Mouse (Mus musculus) lung, postnatal 0 days (tissue): ENCODE measurements around the gene Luzp1. TPM values are rescaled to one million over a fixed set of nuclear protein-coding genes. Genes with fewer than 3 reads are reported as not detected.

Source experiments
- ATAC-seq: fragments of 200-750 bp; cut with Nextera tagmentation; 2 replicates; pipeline ENCODE4 v1.8.0; 2017; ENCODE audit warnings: moderate library complexity
- DNase-seq: peaks from one replicate; pipeline ENCODE4 v3.0.0-alpha.2; 2016; ENCODE audit warnings: low spot score
- H3K27ac ChIP-seq: fragments of 300-500 bp; sonication (generic); 2 replicates; pipeline ENCODE4 v1.5.1; 2014; ENCODE audit warnings: antibody characterized with exemption, mild to moderate bottlenecking, low read length, mixed read lengths
- H3K27me3 ChIP-seq: fragments of 300-500 bp; sonication (generic); replicated peaks from 2 replicates; pipeline ENCODE4 v1.6.1; 2014; ENCODE audit warnings: low read length, mixed read lengths; ENCODE audit not compliant: insufficient read depth
- H3K36me3 ChIP-seq: fragments of 300-500 bp; sonication (generic); 2 replicates; pipeline ENCODE4 v1.6.1; 2014; ENCODE audit warnings: low read length, mixed read lengths; ENCODE audit not compliant: insufficient read depth
- H3K4me1 ChIP-seq: fragments of 300-500 bp; sonication (generic); 2 replicates; pipeline ENCODE4 v1.6.1; 2014; ENCODE audit warnings: antibody characterized with exemption, low read depth, low read length, mixed read lengths; ENCODE audit not compliant: insufficient read depth
- H3K4me2 ChIP-seq: fragments of 300-500 bp; sonication (generic); replicated peaks from 2 replicates; pipeline ENCODE4 v1.6.1; 2014; ENCODE audit warnings: low read depth, mild to moderate bottlenecking, low read length, moderate library complexity, mixed read lengths
- H3K4me3 ChIP-seq: fragments of 300-500 bp; sonication (generic); 2 replicates; pipeline ENCODE4 v1.5.1; 2014; ENCODE audit warnings: low read depth, low read length
- H3K9ac ChIP-seq: fragments of 300-500 bp; sonication (generic); replicated peaks from 2 replicates; pipeline ENCODE4 v1.6.1; 2014; ENCODE audit warnings: low read depth, mild to moderate bottlenecking
- H3K9me3 ChIP-seq: fragments of 300-500 bp; sonication (generic); 2 replicates; pipeline ENCODE4 v1.6.1; 2016; ENCODE audit warnings: low read length, mixed read lengths
- CTCF ChIP-seq: IDR thresholded peaks from 2 replicates; pipeline ENCODE4 v1.5.1; 2016; ENCODE audit warnings: antibody characterized with exemption, mild to moderate bottlenecking
- EP300 ChIP-seq: IDR thresholded peaks from 2 replicates; pipeline ENCODE4 v1.6.1; 2016; ENCODE audit warnings: antibody characterized with exemption, mild to moderate bottlenecking, control low read depth
- WGBS: fragments of 180-500 bp; shearing (Covaris S2); extraction: QIAGEN DNeasy Blood & Tissue Kit; methylation state at CpG from one replicate; pipeline ENCODE4 v1.1.7; 2014; 5-methylcytosine and 5-hydroxymethylcytosine counted together
- polyA plus RNA-seq: library from polyadenylated mRNA; unstranded; fragments of >200 nt; fragmentation: Nextera tagmentation; extraction: Ambion mirVana; gene quantifications from 2 replicates; pipeline ENCODE4 v1.2.1, GENCODE M21; 2015

Gene Luzp1
- polyA plus RNA-seq, 1 experiment from 2014 or later: 109 TPM

- Histone ChIP-seq H3K27me3 (no peaks in the 10 kb centered on the region), H3K4me3 (no peak overlapping the region), H3K4me1 (no peaks in the 10 kb centered on the region), H3K4me2 (no peak overlapping the region), H3K9me3 (no peaks in the 10 kb centered on the region), H3K9ac (no peak overlapping the region), H3K27ac (no peak overlapping the region), H3K36me3 (no peaks in the 10 kb centered on the region)
- TF ChIP-seq EP300 (no peak), CTCF (no peak)
- WGBS: 88% methylated on average over 2 of the region's 2 CpGs
- DNase-seq: no peak
- ATAC-seq: no peak
Observed at GRCm38 (mm10) chr4:136524309-136524708, 54.7 kb downstream of the Luzp1 start.

DNA sequence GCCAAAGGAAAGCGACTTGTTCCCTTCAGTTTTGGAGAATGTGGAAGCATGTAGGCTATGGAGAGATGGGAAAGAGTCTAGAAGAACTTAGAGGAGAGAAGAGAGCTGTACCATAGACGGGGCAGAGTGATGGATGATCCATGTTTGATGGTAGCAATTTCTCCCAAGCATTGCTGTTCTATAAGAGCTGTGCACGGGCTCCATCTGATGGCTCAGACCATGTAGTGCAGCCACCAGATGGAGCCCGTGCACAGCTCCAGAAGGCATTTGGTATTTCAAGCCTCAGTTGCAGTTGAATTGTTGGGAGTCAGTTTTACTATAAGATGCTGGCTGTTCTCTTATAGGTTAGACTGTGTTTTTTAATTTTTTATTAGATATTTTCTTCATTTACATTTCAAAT is 56.9 kb downstream of the Luzp1 start:
- DNase-seq (peak; percentile 82), ATAC-seq (peak; percentile 77)
- Histone ChIP-seq H3K4me1 (no peaks in the 10 kb centered on the region), H3K9ac (no peak overlapping the region), H3K27me3 (no peaks in the 10 kb centered on the region), H3K9me3 (no peaks in the 10 kb centered on the region), H3K4me3 (no peak overlapping the region), H3K36me3 (0 out of 2 replicates have a peak, but pooled peaks cover 2% of the 10 kb centered on the region), H3K4me2 (no peak overlapping the region), H3K27ac (no peak overlapping the region)
- WGBS: 17% methylated on average over 4 of the region's 4 CpGs
- TF ChIP-seq CTCF: peak; percentile 77
- no peak for TF ChIP-seq EP300

DNA sequence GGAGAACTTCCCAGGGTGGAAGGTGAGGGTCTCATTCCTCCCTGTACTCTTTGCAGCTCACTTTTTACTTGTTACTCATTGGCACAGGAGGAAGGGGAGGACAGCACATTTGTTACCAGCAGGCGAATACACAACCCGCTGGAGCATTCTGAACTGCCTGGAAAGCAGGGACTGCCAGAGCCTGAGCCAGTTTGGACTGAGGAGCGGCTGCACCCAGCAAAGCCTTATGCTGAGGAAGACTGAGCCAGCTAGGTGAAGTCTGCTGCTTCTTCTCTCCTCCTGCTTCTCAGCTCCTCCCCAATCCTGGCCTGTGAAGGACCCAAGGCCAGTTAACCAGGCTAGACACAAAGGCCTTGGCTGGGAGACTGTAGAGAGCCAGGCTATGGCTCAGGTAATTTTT is 75.6 kb downstream of the Luzp1 start:
- no peaks in the 10 kb centered on the region for H3K9me3 ChIP-seq
- no peak for DNase-seq
- no peak for TF ChIP-seq CTCF
- TF ChIP-seq EP300: no peak
- no peaks in the 10 kb centered on the region for H3K27me3 ChIP-seq
- H3K4me3 ChIP-seq: no peak overlapping the region
- H3K9ac ChIP-seq: no peak overlapping the region
- ATAC-seq: no peak
- H3K36me3 ChIP-seq: 0 out of 2 replicates have a peak, but pooled peaks cover 9% of the 10 kb centered on the region
- no peak overlapping the region for H3K4me2 ChIP-seq
- WGBS: 93% methylated on average over 3 of the region's 3 CpGs
- no peak overlapping the region for H3K27ac ChIP-seq
- H3K4me1 ChIP-seq: no peaks in the 10 kb centered on the region

DNA sequence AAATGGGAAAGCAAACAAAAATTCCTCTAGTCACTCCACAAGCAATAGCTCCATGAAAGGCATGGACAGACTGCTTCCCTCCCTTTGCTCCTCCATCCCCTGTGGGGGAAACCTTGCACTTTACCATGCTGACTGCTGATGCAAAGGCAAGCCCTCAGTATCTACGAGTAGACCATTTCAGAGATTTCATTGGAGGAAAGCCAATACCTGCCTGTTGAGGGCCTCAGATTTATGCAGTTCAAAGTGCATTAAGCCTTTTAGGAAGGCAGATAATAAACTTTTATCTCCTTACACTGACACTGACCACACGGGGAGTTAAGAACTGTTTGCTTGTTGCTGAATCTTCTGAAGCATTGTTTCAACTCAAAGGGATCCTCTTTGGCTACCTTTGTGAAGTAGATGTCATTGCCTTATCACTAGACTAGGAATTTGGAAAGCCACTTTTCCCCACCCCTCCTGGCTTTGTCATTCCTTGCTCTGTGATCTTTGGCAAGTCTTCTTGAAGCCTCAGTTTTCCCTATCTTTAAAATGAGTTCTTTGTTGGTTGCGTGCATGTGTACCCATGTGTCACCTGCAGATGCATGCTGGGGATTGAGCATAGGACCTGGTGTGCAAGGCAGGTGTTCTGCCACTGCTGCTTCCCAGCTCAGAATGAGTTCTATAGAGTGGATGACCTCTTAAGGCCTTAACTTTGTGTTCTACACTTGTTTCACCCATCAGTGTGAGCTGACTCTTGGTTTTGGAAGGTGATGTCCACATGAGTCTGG is 76.9 kb downstream of the Luzp1 start:
- ATAC-seq (no peak), DNase-seq (no peak)
- Histone ChIP-seq H3K9ac (no peak overlapping the region), H3K36me3 (0 out of 2 replicates have a peak, but pooled peaks cover 9% of the 10 kb centered on the region), H3K27me3 (no peaks in the 10 kb centered on the region), H3K27ac (no peak overlapping the region), H3K4me1 (no peaks in the 10 kb centered on the region), H3K4me3 (no peak overlapping the region), H3K4me2 (no peak overlapping the region), H3K9me3 (no peaks in the 10 kb centered on the region)
- 54% methylated on average over 3 of the region's 3 CpGs for WGBS
- TF ChIP-seq CTCF (no peak), EP300 (no peak)

DNA sequence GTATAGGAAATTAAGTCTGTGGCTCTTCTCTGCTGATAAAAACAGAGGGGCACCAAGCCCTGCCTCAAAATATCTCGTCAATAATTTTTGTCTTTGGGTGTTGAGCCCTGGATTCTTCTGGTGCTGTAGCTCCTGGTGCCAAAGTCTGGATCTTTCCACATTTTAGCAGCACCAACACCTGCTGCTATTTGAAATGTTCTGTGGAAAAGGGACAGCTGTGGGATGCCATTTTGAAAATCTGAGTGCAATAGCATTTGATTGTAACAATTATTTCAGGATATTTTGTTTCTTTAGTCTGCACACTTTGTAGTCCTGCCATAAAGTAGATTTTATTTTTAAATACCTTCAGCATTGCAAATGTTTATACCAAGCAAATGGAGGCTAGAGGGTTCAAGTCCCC is 78.2 kb downstream of the Luzp1 start:
- DNase-seq (no peak), ATAC-seq (no peak)
- Histone ChIP-seq H3K9me3 (no peaks in the 10 kb centered on the region), H3K27me3 (no peaks in the 10 kb centered on the region), H3K4me3 (no peak overlapping the region), H3K27ac (no peak overlapping the region), H3K36me3 (0 out of 2 replicates have a peak, but pooled peaks cover 5% of the 10 kb centered on the region), H3K4me1 (no peaks in the 10 kb centered on the region), H3K4me2 (no peak overlapping the region), H3K9ac (no peak overlapping the region)
- TF ChIP-seq CTCF (no peak), EP300 (no peak)
- 88% methylated on average over 1 of the region's 1 CpGs for WGBS

- H3K36me3 ChIP-seq: 0 out of 2 replicates have a peak, but pooled peaks cover 5% of the 10 kb centered on the region
- H3K9me3 ChIP-seq: no peaks in the 10 kb centered on the region
- no peak overlapping the region for H3K27ac ChIP-seq
- no peaks in the 10 kb centered on the region for H3K4me1 ChIP-seq
- TF ChIP-seq CTCF (no peak), EP300 (no peak)
- ATAC-seq (no peak), DNase-seq (no peak)
- no peak overlapping the region for H3K9ac ChIP-seq
- H3K27me3 ChIP-seq: no peaks in the 10 kb centered on the region
- 70% methylated on average over 1 of the region's 1 CpGs for WGBS
- H3K4me3 ChIP-seq: no peak overlapping the region
- no peak overlapping the region for H3K4me2 ChIP-seq
Observed at GRCm38 (mm10) chr4:136548381-136548801, 78.8 kb downstream of the Luzp1 start.
